Mouse (Mus musculus) regulatory T cell (primary cell): ENCODE results near the gene Pttg1.

Source experiments
- in situ Hi-C: fragments of 300-600 bp; cut with MboI, MseI; formaldehyde crosslinking; loops from one replicate; pipeline ENCODE4 v1.15.1; 2025; ENCODE audit warnings: high pct_unique_total_duplicates

Gene Pttg1

DNA sequence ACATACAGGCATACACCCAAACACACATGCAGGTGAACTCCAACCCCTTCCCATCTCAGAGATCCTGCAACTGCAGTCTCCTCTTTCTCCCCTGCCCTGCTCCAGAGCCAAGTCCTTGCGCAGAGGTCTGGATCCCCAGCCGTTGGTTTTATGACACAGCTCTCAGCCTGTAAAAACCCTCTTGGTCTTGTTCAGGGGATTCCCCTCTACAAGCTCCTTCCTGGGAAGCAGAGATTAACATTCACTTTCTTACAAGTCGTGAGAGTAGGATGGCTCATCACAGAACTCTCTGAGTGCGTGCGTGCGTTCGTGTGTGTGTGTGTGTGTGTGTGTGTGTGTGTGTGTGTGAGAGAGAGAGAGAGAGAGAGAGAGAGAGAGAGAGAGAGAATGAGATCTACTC is 15.8 kb downstream of the Pttg1 start:
- in situ Hi-C loops = no loop called here

DNA sequence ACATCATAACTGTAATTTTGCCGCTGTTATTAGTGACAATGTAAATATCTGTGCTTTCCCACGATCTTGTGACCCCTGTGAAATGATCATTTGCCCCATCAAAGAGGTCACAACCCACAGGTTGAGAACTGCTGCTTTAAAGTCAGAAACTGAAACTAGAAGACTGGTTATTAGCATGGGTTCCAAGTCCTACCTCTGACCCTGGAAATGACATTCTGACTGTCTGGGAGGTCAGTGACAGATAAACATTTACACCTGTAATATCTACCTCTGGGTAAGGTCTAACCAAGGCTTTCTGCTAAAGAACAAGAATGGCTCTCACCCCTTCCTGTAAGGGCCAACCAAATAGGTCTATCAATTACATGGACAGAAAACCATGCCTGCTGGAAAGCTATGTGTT is 17.2 kb downstream of the Pttg1 start:
- in situ Hi-C loops = no loop called here

DNA sequence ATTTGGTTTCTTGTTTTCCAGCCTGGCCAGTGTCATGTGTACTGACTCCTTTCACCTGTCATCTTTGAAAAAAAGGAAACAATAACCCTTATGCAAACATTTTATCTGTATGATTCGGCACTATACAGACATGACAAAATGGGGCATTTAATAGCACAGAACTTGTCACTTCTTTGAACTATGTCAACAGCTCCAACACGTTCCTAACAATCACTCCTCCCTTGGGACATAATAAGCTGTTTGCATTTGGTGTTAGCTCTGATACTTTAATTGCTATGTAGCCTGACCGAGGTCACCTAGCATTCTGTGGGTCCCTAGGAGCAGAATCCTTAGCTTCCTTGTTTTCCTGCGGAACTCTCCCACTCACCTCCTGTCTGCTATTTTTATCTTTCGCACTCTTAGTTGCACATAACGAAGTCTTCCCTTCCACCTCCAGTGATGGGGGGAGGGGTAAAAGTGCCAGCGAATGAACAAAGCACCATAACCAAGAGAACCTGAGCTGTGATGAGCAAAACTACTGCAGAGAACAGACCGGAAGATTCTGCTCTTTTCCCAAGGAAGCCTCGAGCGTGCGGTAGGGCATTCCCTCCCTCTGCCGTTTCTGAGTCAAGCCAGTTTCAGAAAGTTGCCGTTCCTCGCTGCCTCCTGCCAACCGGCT is 21.8 kb downstream of the Pttg1 start:
- in situ Hi-C loops = no loop called here

DNA sequence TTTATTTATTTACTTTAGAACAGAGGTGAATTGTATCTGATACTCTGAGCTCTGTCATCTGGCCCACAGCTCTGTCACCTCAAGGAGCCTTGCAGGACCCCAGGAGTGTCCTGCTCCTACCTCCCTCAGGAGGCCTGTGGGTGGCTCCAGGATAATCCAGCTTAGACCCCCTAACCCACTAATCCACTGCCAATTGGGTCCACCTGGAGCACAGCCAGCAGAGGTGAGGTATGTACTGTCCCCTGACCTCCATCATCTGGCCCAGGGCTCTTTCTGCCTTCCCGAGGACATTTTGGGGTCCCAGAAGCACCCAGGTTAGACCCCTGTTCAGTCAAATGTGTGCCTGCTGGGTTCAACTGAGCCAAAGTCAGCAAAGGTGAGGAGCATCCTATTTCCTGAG is 25.9 kb downstream of the Pttg1 start:
- in situ Hi-C loops = no loop called here

DNA sequence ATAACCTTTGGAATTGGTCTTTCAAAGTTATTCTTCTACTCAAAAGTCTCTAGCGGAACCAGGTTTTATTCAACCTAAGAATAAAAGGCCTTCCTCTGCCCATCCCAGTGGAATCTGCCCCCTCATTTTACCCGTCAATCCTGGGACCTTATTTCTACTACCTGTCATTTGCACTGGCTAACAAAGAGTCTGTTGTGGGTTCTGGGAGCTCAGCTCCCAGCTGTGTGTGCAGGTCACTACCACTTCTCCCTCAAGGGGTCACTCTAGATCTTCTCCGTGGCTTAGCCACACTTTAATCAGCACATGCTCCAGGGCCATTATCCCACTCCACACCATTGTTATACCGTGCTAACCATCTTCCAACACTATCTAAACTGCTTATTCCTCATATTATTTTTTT is 26.8 kb downstream of the Pttg1 start:
- in situ Hi-C loops = no loop called here

DNA sequence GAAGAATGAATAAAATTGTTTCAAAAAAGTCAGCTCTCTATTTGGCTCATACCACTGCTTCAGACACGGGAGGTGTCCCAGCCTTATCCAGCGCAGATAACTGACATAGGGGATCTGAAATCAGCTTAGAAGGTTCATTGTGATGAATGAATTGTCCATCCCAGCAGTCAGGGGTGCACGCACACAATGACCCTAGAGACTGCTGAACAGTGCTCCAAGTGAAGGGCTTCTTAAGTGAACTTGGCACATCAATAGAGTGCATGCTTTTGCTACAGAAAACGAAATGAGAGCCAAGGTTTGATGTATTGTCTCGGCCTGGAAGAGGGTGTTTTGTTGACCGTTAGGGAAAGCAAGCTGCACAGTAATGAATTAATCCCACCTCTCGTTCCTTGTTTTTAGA is 29.4 kb downstream of the Pttg1 start:
- in situ Hi-C loops = no loop called here

DNA sequence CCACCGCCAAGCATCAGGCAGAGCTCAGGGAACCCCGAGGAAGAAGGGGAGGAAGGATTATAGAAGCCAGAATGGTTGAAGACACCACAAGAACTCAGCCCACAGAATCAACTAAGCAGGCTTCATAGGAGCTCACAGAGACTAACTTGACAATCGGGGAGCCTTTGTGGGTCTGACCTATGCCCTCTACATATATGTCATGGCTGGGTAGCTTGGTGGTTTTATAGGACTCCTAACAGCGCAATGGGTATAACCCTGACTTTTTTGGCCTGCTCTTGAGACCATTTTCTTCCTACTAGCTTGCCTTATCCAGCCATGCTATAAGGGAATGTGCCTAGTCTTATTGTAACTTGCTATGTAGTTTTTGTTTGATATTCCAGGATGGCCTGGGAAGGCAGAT is 29.8 kb downstream of the Pttg1 start:
- in situ Hi-C loops = no loop called here

DNA sequence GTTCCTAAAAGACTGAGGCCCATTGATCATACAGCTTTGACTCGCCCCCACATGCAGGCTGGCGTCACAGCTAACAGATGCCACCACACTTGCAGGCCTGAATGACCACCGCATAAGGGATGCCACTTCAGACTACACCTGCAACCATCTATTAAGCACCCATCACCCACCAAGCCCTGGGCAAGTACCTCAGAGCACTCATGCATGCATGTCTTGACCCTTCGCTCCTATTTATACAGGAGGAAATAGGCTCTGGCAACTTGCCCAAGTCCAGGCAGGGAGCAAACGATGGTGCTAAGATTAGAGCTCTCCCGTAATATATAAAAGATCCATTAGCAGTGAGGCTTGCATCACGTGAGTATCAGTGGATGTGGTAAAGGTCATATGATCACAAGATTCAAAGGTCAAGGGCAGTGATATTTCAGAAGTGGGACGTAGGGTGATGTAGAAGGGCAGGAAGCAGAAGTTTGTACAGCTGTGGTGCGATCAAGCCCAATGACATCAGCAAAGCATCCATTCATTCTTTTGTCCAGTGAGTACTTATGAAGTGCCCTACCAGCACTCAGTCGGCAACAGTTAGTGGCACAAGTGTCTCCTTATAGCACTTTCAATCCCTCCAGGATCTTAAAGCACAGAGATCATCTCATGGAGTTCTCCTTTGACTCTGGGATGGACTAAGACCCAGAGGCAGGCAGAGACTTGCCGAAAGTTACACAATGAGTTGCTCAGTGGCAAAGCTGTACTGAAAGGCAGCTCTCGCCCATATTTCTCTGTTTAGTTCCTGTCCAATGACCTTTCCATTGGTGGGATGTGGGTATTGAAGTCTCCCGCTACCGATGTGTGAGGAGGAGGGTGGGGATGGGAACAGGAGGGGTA is 30.7 kb downstream of the Pttg1 start:
- in situ Hi-C loops = no loop called here

DNA sequence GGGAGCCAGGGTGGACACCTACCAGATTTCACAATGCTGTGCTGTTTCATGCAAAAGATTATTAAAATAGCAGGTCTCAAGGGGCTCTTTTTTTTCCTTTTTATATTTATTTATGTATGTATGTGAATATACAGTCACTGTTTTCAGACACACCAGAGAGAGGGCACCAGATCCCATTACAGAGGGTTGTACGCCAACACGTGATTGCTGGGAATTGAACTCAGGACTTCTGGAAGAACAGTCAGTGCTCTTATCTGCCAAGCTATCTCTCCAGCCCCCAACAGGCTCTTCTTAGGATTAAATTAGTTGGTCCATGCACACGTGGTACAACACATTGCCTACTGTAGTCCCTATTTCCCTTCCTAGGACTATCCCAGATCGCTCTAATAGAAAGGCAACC is 32.7 kb downstream of the Pttg1 start:
- in situ Hi-C loops = no loop called here

DNA sequence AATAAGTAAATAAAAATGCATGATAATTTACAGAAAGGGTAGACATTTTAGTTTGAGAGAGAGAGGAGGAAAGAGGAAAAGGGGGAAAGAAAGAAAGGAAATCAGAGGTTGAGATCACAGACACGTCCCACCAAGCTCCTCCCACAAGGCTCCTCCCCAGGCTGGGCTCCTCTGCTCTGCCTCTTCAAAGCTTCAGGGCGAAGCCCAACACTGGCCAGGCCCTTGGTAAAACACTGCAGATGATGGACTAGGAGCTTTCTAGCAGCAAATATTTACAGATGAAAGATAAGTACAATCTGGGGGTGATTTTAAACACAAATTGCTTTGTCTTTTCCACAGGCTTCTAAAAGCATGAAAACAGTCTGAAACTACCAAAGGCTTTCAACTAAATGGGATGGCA is 33.3 kb downstream of the Pttg1 start:
- in situ Hi-C loops = no loop called here

DNA sequence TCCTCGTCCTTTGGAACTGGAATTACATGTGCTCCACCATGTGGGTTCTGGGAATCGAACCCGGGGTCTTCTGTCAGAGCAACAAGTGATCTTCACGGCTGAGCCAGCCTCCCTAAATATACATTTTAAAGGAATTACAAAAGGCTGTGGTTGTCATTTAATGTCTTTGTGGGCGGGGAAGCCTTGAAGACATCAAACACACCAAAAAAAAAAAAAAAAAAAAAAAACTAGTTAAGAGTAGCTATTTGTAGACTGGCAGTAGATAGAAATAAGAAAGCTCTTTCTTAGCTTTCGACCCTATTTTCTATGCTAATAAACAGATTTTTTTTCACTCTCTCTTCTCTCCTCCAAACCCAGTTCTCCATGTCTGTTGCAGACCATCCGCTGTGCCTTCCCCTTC is 36.9 kb downstream of the Pttg1 start:
- in situ Hi-C loops = no loop called here

DNA sequence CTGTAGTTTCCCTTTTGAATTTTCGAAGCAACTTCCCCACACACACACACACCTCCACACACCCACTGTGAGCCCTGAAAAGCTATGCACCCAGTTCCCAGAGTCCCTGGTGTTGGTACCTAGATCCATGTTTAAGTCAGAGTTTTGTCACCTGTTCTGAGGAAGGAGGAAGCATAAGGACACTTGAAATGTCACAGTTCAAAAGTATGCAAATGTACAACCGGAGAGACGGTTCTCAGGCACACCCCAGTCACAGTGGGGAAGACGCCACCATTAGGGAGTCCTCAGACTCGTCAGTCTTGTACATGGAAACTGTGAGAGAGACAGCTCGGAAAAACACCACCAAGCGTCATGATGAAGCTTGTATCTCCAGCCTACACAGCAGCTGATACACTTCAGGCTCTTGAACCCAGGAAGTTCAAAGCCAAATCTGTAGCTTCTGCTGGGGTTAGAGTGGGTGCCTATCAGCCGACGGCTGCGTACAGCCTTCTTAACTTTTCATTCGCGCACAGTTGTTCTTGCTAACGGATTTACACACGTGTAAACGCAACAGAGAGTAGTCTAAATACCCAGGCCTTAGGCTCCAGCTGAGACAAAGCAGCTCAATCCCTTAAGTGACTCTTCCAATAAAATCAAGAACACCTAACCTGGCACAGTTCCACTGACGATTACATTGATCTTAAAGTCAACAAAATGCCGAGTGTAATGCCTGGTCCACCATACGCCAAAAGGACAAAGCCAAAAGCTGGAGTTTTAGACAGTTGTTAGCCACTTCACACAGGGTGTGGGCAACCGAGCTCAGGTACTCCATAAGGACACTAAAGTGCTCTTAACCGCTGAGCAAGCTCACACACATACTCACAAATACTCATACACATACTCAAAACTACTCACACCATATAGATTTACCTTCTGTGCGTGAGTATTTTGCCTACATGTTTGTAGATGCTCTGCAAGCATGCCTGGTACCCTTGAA is 37.6 kb downstream of the Pttg1 start:
- in situ Hi-C loops = no loop called here

DNA sequence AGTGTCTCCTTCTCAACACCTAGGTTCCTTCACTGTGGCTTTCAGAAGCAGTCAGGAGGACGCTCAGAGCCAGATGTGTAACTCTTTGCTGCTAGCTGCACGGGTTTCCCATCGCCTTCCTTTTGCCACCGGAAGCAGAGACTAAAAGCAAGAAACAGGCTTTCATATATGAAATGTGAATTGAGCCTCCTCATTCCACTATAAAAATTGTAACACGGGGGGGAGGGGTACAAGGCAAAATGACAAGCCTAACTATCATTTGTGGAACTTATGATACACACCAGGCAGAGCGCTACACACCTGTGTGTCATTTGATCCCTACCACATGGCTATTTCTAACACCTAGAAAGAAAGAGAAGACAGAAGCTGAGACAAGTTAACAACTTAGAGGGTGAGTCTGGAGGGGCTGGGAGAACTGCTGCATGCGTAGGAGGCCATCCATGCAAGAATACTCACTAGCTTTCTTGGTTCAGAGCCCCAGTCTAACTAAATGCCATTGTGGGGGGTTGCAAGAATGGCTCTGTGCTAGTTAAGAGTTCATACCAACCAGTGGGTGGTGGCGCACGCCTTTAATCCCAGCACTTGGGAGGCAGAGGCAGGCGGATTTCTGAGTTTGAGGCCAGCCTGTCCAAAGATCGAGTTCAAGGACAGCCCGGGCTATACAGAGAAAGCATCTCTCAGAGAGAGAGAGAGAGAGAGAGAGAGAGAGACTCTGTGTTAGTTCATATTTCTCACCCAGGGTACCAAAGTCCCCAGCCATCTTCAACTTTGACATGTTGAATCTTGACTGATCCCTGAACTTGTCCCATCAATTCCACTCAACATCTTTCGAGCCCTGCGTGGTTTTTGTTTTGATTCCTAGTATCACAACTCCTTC is 38.8 kb downstream of the Pttg1 start:
- in situ Hi-C loops = no loop called here

DNA sequence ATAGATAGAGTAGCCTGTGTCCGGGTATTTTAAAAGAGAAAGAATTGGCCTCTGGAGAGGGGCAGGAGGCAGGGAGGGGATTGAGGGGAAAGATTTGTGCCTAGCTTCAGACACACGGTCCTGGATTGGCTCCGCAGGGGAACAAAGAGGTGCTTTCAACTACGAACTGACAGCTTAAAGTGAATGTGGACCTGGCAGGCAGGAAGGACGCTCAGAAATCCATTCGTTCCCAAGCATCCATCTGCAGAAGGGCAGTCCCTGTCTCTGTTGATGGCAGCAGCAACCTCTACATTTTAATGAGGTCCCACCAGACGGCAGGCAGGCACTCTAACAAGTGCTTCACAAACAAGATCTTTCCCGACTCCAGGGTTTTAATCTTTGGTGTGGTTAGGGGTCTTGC is 40.3 kb downstream of the Pttg1 start:
- in situ Hi-C loops = no loop called here

DNA sequence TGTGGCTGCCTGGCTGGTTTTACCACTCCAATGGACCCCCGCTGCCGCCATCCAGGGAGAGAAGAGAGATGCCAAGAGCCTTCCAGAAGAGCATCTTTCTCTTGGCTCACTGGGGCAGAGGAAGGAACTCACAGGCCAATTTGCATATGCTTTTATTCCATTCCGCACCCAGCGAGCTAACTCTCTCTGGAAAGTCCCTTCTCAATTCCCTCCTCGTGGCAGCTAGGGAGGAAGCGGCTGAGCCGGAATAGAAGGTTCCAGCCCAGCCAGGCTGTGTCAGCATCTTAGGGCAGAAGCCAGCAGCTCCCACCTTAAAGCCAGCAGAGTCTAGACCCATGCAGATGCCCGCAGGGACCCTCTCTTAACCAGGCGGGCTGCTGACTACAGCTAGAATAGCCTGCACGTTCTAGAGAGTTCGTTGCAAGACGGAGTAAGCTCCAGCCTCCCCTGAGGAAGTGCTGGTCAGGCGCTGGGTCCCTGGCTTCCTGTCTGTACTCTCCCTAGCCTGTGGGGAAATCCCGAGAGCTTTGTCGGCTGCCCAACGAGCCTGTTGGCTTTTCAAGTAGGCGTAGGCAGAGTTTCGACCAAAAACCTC is 40.9 kb downstream of the Pttg1 start:
- in situ Hi-C loops = no loop called here

DNA sequence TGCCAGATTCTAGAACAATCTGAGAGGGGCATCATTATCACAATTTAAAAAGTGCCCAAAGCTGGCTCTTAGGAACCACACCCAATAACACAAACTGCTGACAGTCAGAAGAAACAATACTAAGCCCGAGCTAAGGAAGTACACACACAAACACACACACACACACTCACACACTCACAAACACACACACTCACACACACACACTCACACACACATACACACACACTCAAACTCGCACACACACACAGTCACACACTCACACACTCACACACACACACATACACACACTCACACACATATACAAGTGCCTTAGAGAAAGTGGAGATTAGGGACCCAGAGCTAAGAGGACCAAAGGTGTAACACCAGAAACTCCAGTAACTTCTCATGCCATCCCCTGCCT is 42.5 kb downstream of the Pttg1 start:
- in situ Hi-C loops = no loop called here

DNA sequence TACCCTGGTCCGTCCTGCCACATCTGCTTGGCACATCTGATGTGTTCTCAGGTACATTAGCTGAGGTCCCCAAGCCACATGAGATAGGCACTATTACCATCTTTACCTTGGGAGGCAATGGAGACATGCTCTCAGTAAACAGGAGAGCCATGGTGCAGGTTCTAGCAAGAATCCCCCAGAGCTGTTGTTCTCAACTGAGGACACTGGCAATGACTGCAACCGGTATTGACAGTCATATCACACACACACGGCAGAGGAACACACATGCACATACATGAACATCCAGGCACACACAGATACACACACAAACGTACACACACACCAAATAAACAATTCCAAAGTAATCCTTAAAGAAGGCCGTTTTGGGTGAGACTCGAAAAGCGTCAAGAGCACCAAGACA is 45.1 kb downstream of the Pttg1 start:
- in situ Hi-C loops = no loop called here

DNA sequence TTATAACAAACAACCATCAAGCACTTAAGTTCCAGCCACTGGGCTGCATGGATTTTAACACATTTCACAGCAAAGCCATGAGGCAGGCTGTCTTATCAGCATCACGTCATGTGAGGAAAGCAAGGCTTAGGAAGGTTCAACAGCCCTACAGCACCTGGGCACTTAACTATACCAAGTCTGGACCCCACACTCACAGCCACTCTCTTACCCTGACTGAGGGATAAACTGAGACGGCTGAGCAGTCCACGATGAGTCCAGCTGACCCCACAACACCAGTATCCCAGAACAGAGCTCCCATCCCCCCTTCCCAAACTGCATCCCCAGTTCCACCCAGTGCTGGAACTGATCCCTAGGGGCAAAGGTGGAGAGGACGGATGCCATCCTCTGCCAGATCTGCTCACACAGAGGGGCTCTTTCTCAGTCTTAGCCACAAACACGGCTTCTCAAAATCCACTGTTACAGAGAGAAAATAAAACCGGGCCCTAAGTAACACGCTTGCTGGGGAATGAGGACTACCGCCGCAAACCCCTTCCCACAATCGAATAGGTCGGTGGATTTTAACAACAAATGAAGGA is 46.1 kb downstream of the Pttg1 start:
- in situ Hi-C loops = no loop called here

DNA sequence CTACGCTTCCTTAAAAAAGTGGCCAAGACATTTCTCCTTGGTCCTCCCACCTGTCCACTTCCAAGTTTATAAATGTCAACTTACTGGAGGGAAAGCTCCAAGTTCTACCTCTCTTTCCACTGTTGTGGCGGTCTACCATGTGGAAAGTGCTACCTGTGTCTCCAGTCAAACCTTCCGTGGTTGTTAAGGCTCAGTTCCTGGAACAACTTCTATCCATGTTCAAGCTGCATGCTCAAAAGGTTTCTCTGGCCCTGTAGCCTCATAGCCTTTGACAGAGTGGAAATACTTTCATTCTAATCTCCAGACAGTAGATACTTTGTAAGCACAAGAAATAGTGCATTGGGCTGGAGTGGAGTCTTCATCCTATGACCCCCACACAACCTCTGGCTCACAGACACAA is 46.6 kb downstream of the Pttg1 start:
- in situ Hi-C loops = no loop called here

DNA sequence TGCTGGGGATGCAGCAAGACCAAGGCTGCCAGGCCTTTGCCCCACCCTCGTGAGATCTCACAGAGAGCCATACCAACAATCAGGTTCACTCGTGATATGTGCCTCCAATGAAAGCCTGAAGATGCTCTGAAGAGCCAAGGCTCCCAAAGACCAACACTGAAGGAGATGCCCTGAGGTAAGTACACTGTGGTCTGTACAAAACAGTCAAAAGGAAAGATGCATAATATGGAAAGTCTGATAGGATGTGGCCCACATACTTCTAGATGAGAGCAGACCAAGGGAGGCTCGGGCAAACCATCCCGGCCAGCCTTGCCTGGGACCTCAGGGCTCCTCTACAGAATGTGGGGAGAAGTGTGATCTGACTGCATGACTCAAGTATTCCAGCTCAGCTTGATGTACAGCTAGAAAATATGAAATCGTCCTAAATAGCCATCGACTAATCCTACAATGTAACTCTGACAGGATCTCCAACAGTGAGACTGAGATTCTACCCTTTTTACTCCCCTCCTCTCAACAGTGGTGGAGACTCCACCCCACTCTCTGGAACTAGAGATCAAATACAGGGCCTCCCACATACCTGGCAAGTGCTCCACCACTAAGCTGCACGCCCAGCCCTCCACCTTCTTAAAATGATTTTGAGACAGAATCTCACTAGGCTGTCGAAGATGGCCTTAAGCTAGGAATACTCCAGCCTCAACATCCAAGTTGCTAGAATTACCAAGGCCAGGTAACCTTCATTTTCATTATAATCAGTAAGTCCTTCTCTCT is 48.8 kb downstream of the Pttg1 start:
- in situ Hi-C loops = no loop called here
